Mouse (Mus musculus): Measurements from ENCODE around the gene Med24.
A peak's percentile ranks its signal among the peaks of the same experiment; 100 is the strongest.
"Not testable (repeated sequence)": the region's sequence is repeated elsewhere in the genome, so short reads cannot be mapped to it uniquely, and the experiment has no call there.

Gene Med24

DNA sequence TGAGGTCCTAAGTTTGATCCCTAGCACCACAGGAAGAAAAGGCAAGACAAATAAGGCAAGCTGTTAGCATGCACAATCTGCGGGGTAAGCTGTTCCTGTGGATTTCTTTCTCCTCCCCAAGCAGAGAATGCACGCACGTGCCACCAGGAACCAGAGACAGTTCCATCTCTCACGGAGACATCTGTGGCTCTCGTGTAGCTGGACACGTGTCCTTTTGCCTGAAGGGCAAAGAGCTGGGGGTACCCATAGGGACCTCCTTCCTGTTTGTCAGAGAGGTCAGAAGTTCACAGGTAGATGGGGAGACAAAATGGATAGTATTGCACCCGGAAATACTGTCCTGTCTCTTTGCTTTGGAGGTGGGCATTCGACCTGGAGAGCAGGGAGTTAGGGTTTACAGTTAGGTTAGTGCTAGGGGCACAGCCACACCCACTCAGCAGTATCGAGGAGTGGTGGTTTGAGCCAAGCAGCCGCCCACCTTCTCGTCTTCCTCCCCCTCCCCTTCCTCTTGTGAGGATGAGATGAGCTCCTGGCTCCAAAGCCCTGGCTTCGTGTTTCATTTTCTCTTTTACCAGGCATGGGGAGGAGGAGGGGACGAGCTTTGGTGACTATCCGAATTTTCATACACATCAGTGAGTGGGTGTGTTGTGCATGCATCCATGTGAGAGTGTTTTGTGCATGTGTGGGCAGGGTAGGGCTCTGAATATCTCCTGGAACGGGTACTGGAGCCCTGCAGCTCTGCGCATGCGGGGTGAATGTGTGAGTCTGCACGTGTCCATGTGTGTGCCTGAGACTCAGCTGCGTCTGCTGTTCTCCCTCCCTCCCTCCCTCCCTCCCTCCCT lies 17.8 kb upstream of the Med24 start:
- peak; percentile 99 for DNase-seq (ENCODE audit: low read depth, low spot score)

DNA sequence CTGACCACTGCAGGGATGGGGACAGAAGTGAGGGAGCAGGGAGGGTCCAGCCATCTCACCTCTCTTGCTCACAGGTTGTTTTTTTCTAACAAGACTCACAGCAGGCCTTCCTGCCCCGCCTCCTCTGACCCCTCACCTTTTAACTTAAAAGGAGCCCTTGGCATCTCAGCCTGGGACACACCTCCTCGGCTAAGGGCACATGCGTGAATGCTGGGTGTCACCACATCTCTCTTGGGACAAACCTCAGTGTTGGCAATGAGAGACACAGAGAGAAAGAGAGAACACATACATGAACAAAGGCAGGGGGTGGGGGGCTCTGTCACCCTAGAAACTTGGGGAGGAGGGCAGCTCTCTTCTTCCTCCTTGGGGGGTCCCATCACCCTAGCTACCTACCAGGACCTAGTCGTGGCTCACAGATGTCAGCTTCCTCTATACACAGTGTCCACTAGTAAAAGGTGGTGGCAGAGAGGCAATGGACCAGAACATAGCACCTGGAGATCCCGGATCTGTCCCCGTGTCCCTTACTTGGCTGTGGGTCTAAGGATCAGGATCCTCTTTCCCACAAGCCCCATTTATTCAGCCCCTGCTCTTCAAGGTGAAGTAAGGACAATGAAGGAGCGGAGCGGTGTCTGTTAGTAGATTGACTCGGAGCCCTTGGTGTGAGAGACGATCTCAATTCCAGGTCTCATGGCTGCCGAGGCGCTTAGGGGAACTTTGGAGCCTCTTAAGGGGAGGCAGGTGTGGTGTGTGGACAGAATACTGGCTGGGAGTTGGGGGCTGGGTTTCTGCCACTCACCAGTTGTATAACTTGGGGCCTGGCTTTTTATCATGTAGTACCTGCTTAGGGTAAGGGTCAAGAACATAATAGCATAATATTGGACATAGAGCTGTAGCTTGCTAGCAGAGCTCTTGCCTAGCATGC lies 17.0 kb upstream of the Med24 start:
- peak; percentile 5 for DNase-seq (ENCODE audit: low read depth, low spot score)

DNA sequence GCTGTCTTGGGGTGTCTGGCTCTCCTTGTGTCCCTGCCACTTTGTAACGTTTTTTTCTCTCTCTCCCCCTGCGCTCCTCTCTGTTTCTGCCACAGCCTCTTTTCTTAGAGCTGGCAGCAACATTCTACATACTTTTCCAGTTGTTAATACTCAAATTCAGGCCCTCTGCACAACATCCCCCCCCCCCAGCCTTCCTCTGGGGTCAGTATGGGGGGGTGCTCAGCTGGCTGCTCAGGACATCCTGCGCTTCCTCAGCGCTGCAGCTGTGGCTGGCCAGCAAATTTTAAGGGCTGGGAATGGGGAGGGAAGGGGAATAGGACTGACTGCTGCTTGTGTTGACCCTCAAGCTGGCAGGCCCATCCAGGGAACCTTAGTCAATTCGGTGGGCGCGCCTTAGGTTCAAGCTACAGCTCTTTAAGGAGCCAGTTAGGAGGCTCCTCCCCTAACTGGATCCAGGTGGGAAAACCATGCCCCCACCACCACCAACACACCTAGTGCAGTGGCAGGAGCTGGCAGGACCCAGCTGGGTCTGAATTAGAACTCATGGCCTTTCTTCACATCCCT lies 15.3 kb upstream of the Med24 start:
- peak; percentile 3 for DNase-seq (ENCODE audit: low read depth, low spot score)

DNA sequence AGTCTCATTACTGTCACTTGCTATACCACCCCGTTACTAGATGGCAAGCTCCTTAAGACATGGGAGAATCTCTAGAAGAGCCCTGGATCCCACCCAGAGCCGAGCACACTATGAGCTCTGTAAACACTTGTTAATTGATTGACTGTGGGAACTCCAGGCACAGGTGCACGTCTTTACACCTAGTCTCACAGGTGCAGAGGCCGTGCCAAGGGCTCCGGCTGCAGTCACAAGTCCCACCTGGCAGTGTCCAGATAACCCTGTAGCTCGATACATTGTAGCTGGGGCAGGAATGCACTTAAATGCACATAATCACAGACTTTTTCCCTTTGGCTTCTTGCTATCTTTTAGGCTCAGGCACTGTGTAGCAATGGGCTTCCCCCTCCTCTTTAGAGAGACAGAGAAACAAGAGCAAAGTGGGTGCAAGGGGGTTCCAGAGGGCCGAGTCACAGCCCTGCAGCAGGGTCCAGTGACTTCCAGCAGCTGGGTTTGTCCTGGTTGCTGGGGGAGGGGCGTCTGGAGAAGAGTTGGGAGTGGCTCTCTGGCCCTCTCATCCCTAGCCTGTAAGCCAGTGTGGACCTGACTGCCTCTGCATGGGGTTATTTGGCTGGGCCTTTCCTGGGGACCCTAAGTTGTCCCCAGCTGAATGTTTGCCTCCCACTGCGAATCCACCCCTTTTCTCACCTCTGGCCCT lies 14.6 kb upstream of the Med24 start:
- peak; percentile 61 for DNase-seq (ENCODE audit: low read depth, low spot score)

- DNase-seq (ENCODE audit: low read depth, low spot score), result peak; percentile 72
Measured at GRCm38 (mm10) chr11:98742397-98743291, 13.4 kb upstream of the Med24 start.

DNA sequence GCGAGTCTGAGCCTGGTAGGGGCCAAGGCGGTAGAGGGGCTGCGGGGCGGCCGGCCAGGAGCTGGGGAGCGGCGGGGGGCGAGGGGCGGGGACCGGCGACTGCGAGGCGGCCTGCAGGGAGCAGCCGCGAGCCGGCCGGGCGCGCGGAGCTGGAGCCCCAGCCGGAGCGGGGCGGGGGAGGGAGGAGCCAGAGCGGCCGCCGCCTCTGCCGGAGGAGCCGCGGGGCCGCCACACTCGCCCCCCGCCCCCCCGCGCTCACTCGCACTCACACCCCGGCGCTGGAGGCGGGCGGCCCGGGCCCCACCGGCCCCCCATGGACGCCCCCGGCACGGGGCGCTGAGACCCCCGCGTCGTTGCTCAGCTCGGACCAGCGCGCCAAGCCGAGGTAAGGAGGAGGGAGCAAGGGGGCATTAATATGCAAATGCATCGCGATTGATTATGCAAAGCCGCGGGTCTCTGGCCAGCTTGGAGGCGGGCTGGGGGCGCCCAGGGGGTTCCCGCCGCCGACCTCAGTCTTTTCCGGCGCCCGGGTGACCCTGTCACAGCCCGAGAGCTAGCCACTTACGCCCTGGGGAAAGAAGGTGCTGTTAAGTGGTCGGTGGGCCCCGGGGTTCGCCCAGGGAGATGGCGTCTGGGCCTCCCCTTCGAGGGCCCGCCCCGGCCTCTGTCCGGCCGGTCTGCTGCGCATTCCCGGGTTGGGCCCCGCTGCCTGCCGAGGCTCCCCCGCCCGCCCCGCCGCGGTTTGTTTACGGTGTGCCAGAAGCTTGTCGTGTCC lies 12.6 kb upstream of the Med24 start:
- DNase-seq (ENCODE audit: low read depth, low spot score), result peak; percentile 90

GRCm38 (mm10) chr11:98741051-98741620 lies 11.9 kb upstream of the Med24 start:
- DNase-seq (ENCODE audit: low read depth, low spot score), result peak; percentile 42

GRCm38 (mm10) chr11:98740393-98741050 lies 11.3 kb upstream of the Med24 start, which contains the start of gene Thra:
Thra (plus strand) TSS chr11:98740638.
- DNase-seq (ENCODE audit: low read depth, low spot score), result peak; percentile 87

- DNase-seq (ENCODE audit: low read depth, low spot score), result peak; percentile 55
Measured at GRCm38 (mm10) chr11:98740026-98740392, 10.8 kb upstream of the Med24 start.

DNA sequence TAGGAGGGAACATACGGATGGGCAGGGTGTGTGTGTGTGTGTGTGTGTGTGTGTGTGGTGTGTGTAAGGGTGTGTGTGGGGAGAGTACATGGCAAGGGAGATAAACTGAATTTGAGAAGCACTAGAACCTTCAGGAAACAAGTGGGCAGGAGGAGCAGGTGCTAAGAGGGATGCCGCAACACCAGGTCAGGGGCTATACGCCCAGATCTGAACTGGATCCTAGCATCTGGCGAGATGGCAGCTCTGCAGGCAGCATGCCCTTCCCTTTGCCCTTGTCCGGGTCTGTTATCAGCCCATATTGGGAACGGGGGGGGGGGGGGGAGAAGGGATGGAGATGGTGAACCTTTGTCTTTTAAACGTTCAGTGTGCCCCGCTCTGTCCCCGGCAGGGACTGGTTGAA lies 9.7 kb upstream of the Med24 start:
- no peak for DNase-seq (ENCODE audit: low read depth, low spot score)

GRCm38 (mm10) chr11:98738428-98738911 lies 9.2 kb upstream of the Med24 start:
- DNase-seq (ENCODE audit: low read depth, low spot score), result peak; percentile 92

- DNase-seq (ENCODE audit: low read depth, low spot score), result not testable (repeated sequence)
Measured at GRCm38 (mm10) chr11:98737220-98737619, 8.0 kb upstream of the Med24 start.

DNA sequence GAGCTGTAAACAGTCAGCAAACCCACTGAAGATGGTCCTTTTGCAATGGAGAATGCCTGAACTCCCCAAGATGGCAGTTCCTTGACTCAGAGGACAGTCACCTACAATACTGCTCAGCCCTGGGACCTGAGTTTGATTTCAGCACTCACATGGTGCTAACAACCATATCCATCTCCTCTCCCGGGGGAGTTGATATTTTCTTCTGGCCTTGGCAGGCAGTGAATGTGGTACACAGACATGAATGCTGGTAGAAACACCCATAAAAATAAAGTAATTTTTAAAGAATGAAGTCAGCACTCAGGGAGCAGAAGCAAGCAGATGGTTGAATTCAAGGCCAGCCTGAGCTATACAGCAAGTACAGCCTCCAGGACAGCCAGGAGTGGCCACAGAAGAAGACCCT lies 6.9 kb upstream of the Med24 start:
- peak; percentile 43 for DNase-seq (ENCODE audit: low read depth, low spot score)

GRCm38 (mm10) chr11:98735111-98735510 lies 5.9 kb upstream of the Med24 start:
- DNase-seq (ENCODE audit: low read depth, low spot score), result peak; percentile 74

GRCm38 (mm10) chr11:98734020-98734419 lies 4.8 kb upstream of the Med24 start:
- no peak for DNase-seq (ENCODE audit: low read depth, low spot score)

DNA sequence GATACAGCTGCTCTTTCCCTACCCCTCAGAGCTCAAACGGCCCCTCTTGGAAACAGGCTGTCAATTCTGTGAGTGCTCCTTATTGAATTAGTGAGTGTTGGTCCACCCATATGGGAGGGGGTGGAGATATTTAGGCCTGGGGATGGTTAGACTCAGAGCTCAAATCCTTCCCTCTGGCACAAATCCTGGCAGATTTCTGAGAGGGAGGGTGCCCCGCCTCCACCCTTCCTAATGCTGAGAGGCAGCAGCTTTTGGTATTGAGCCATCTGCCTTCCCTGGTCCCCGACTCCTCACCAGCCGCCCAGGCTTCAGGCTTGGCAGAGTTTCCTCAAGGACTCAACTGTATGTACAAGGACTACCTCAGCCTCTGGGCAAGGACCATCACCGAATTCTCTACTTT lies 1.9 kb upstream of the Med24 start:
- DNase-seq (ENCODE audit: low read depth, low spot score), result peak; percentile 91

GRCm38 (mm10) chr11:98730727-98731126 lies 1.5 kb upstream of the Med24 start:
- DNase-seq (ENCODE audit: low read depth, low spot score), result peak; percentile 40

DNA sequence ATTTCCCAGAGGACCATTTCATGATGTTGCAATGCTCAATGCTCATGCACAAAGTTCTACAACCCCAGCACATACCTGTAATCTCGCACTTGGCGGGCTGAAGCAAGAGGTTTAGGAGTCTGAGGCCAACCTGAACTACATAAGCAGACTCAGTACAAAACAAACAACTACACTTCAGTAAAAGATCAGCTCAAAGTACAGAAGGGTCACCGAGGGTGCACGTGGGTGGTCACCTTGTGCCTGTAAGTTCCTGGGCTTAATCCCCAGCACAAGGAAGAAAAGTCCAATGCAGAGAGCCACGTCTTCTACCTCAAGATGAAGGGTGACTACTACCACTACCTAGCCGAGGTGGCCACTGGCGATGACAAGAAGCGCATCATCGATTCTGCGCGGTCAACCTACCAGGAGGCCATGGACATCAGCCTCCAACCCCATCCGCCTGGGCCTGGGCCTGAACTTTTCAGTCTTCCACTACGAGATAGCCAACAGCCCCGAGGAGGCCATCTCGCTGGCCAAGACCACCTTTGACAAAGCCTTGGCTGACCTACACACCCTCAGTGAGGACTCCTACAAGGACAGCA lies 3.2 kb downstream of the Med24 start:
- DNase-seq (ENCODE audit: low read depth, low spot score), result no peak
